In genomic region chr1:72373648-72374047, GRCm38 (mm10) we compare ENCODE assay signal across 28 mouse cellular contexts.
DNase-seq lines count a peak whose midpoint lies in the region; ATAC-seq and TF ChIP-seq lines count a peak whose summit lies in the region.
"Had no signal": no experiment of that assay in that cellular context is flagged by ENCODE, and none has a peak within 500 bp of the region (broad histone marks: within the 10 kb centered on the region; RNA-seq: fewer than 3 reads in every experiment).

No protein-coding gene starts in this region.

- no peaks in the 10 kb centered on the region for H3K27me3 ChIP-seq in forebrain, postnatal 0 days (ENCODE audit: insufficient read depth, low read length)
- no peaks in the 10 kb centered on the region for H3K27me3 ChIP-seq in forebrain, embryonic 14.5 days (replicated peaks; ENCODE audit: control insufficient read depth, insufficient read depth, low read length)
- H3K27me3 ChIP-seq in hindbrain, embryonic 15.5 days = no peaks in the 10 kb centered on the region
- no peaks in the 10 kb centered on the region for H3K27me3 ChIP-seq in hindbrain, postnatal 0 days (ENCODE audit: insufficient read depth, low read length)
- H3K27me3 ChIP-seq in neural tube, embryonic 14.5 days (ENCODE audit: control insufficient read depth, insufficient read depth, low read length) = no peaks in the 10 kb centered on the region
- H3K27me3 ChIP-seq: embryonic facial prominence, embryonic 13.5 days; heart, embryonic 12.5 days; heart, embryonic 15.5 days; intestine, embryonic 15.5 days had no signal

- no peaks in the 10 kb centered on the region for H3K36me3 ChIP-seq in forebrain, postnatal 0 days (ENCODE audit: insufficient read depth)
- H3K36me3 ChIP-seq in forebrain, embryonic 14.5 days (ENCODE audit: control insufficient read depth, insufficient read depth, low read length) = no peaks in the 10 kb centered on the region
- no peaks in the 10 kb centered on the region for H3K36me3 ChIP-seq in hindbrain, embryonic 15.5 days
- no peaks in the 10 kb centered on the region for H3K36me3 ChIP-seq in hindbrain, postnatal 0 days (ENCODE audit: insufficient read depth, low read length)
- no peaks in the 10 kb centered on the region for H3K36me3 ChIP-seq in neural tube, embryonic 14.5 days (ENCODE audit: control insufficient read depth, insufficient read depth, low read length)
- H3K36me3 ChIP-seq: heart, embryonic 15.5 days had no signal

- ATAC-seq in forebrain, postnatal 0 days = no peak
- no peak for ATAC-seq in forebrain, embryonic 14.5 days
- ATAC-seq in hindbrain, embryonic 15.5 days (ENCODE audit: low FRiP score, low read depth) = 0 out of 2 replicates have a peak, but pooled peaks have one; percentile 37
- no peak for ATAC-seq in hindbrain, postnatal 0 days
- 0 out of 2 replicates have a peak, but pooled peaks have one; percentile 32 for ATAC-seq in neural tube, embryonic 14.5 days (ENCODE audit: low read depth)
- ATAC-seq: CD4-positive, CD25-positive, alpha-beta regulatory T cell, adult 4 months; intestine, embryonic 15.5 days had no signal

- H3K4me1 ChIP-seq in forebrain, postnatal 0 days (ENCODE audit: insufficient read depth) = 0 out of 2 replicates have a peak, but pooled peaks cover 9% of the 10 kb centered on the region
- H3K4me1 ChIP-seq in forebrain, embryonic 14.5 days (ENCODE audit: control insufficient read depth, insufficient read depth, low read length) = no peaks in the 10 kb centered on the region
- H3K4me1 ChIP-seq in hindbrain, embryonic 15.5 days (replicated peaks) = peaks cover 8% of the 10 kb centered on the region; the same call in 1 of the 2 replicates
- H3K4me1 ChIP-seq in hindbrain, postnatal 0 days (ENCODE audit: insufficient read depth, low read length) = no peaks in the 10 kb centered on the region
- no peaks in the 10 kb centered on the region for H3K4me1 ChIP-seq in neural tube, embryonic 14.5 days (ENCODE audit: control insufficient read depth, insufficient read depth, low read length)
- H3K4me1 ChIP-seq: embryonic facial prominence, embryonic 10.5 days; embryonic facial prominence, embryonic 13.5 days; heart, embryonic 12.5 days; heart, embryonic 15.5 days; hindbrain, embryonic 10.5 days; intestine, embryonic 15.5 days had no signal

- no peak for TF ChIP-seq POLR2A in brain, embryonic 14.5 days (IDR thresholded peaks at IDR 0.05; ENCODE audit: borderline replicate concordance, extremely low read depth, insufficient read depth, insufficient read length, poor library complexity, severe bottlenecking)

- no peak overlapping the region for H3K4me3 ChIP-seq in forebrain, postnatal 0 days (ENCODE audit: low read depth, low read length)
- H3K4me3 ChIP-seq in forebrain, embryonic 14.5 days (ENCODE audit: low read depth, low read length) = no peak overlapping the region
- no peak overlapping the region for H3K4me3 ChIP-seq in hindbrain, embryonic 15.5 days
- H3K4me3 ChIP-seq in hindbrain, postnatal 0 days (ENCODE audit: low read length) = no peak overlapping the region
- H3K4me3 ChIP-seq in neural tube, embryonic 14.5 days (ENCODE audit: low read depth, low read length) = no peak overlapping the region
- H3K4me3 ChIP-seq: embryonic facial prominence, embryonic 10.5 days; embryonic facial prominence, embryonic 13.5 days; erythroblast, embryonic 14.5 days; heart, embryonic 12.5 days; heart, embryonic 15.5 days; hindbrain, embryonic 10.5 days; intestine, embryonic 15.5 days had no signal

- H3K4me2 ChIP-seq in forebrain, postnatal 0 days (ENCODE audit: low read depth) = no peak overlapping the region
- no peak overlapping the region for H3K4me2 ChIP-seq in forebrain, embryonic 14.5 days (ENCODE audit: low read length)
- H3K4me2 ChIP-seq in hindbrain, embryonic 15.5 days = no peak overlapping the region
- no peak overlapping the region for H3K4me2 ChIP-seq in hindbrain, postnatal 0 days (ENCODE audit: low read depth, low read length)
- H3K4me2 ChIP-seq in neural tube, embryonic 14.5 days (ENCODE audit: low read depth, low read length) = no peak overlapping the region
- H3K4me2 ChIP-seq: embryonic facial prominence, embryonic 13.5 days; heart, embryonic 12.5 days; heart, embryonic 15.5 days; intestine, embryonic 15.5 days had no signal

- WGBS in forebrain, postnatal 0 days = 19% methylated on average over 6 of the region's 6 CpGs
- WGBS in forebrain, embryonic 14.5 days = 11% methylated on average over 6 of the region's 6 CpGs
- whole genome bisulfite sequencing in hindbrain, embryonic 15.5 days = 55% methylated on average over 6 of the region's 6 CpGs
- WGBS in hindbrain, postnatal 0 days = 68% methylated on average over 6 of the region's 6 CpGs
- 20% methylated on average over 6 of the region's 6 CpGs for WGBS in neural tube, embryonic 14.5 days

- TF ChIP-seq CTCF in forebrain, postnatal 0 days (IDR thresholded peaks at IDR 0.05; ENCODE audit: low read depth) = no peak
- TF ChIP-seq CTCF in hindbrain, postnatal 0 days (IDR thresholded peaks at IDR 0.05; ENCODE audit: low read depth) = no peak
- no peak for TF ChIP-seq CTCF in brain, embryonic 14.5 days (IDR thresholded peaks at IDR 0.05; ENCODE audit: borderline replicate concordance, extremely low read depth, insufficient read depth, insufficient read length)

- H3K27ac ChIP-seq in forebrain, postnatal 0 days (ENCODE audit: low read depth, low read length) = peak overlapping the region; percentile 36
- H3K27ac ChIP-seq in forebrain, embryonic 14.5 days (ENCODE audit: low read depth, low read length) = no peak overlapping the region
- peak overlapping the region; percentile 48; the same call in 1 of the 2 replicates for H3K27ac ChIP-seq in hindbrain, embryonic 15.5 days (replicated peaks)
- H3K27ac ChIP-seq in hindbrain, postnatal 0 days = no peak overlapping the region
- 0 out of 2 replicates have a peak overlapping the region, but pooled peaks have one; percentile 16 for H3K27ac ChIP-seq in neural tube, embryonic 14.5 days (ENCODE audit: low read depth, low read length)
- H3K27ac ChIP-seq: embryonic facial prominence, embryonic 10.5 days; embryonic facial prominence, embryonic 13.5 days; heart, embryonic 15.5 days; hindbrain, embryonic 10.5 days; intestine, embryonic 15.5 days had no signal

- 0 out of 2 replicates have a peak, but pooled peaks cover 3% of the 10 kb centered on the region for H3K9me3 ChIP-seq in forebrain, postnatal 0 days (ENCODE audit: low read length)
- no peaks in the 10 kb centered on the region for H3K9me3 ChIP-seq in forebrain, embryonic 14.5 days (replicated peaks; ENCODE audit: control insufficient read depth, low read length)
- no peaks in the 10 kb centered on the region for H3K9me3 ChIP-seq in hindbrain, embryonic 15.5 days
- no peaks in the 10 kb centered on the region for H3K9me3 ChIP-seq in hindbrain, postnatal 0 days (ENCODE audit: low read length)
- no peaks in the 10 kb centered on the region for H3K9me3 ChIP-seq in neural tube, embryonic 14.5 days (ENCODE audit: control insufficient read depth, low read length)
- H3K9me3 ChIP-seq: embryonic facial prominence, embryonic 10.5 days; embryonic facial prominence, embryonic 13.5 days; heart, embryonic 15.5 days; hindbrain, embryonic 10.5 days; intestine, embryonic 15.5 days had no signal

- no peak overlapping the region for H3K9ac ChIP-seq in forebrain, postnatal 0 days
- no peak overlapping the region for H3K9ac ChIP-seq in forebrain, embryonic 14.5 days (ENCODE audit: low read length)
- no peak overlapping the region for H3K9ac ChIP-seq in hindbrain, embryonic 15.5 days
- no peak overlapping the region for H3K9ac ChIP-seq in hindbrain, postnatal 0 days (replicated peaks; ENCODE audit: low read length)
- H3K9ac ChIP-seq in neural tube, embryonic 14.5 days (replicated peaks; ENCODE audit: low read depth, low read length) = no peak overlapping the region
- H3K9ac ChIP-seq: embryonic facial prominence, embryonic 13.5 days; heart, embryonic 12.5 days; heart, embryonic 15.5 days; intestine, embryonic 15.5 days had no signal

- DNase-seq in forebrain, postnatal 0 days = no peak
- no peak for DNase-seq in forebrain, embryonic 14.5 days (ENCODE audit: low spot score)
- DNase-seq in hindbrain, postnatal 0 days (ENCODE audit: low spot score) = no peak
- peak; percentile 30 for DNase-seq in brain, embryonic 14.5 days (ENCODE audit: low read depth)
- no peak for DNase-seq in adrenal gland, adult 2 months
- DNase-seq: adrenal gland, adult 8-10 months; adrenal gland, postnatal 25 days; cerebellum, adult 11 months; cerebellum, adult 2 months; cerebellum, adult 9-11 months; cerebellum, postnatal 25 days; embryo, embryonic 11 days; gastrocnemius, postnatal 25 days; heart, adult 18-20 months; heart, postnatal 10 days; heart, postnatal 36 days; kidney, adult 11 months; kidney, adult 8-10 months had no signal

Comparison
In these comparisons a context has a peak if more than half of its experiments do, and no peak if none do; other contexts are left out.
1. ATAC-seq: peak in hindbrain, embryonic 15.5 days (single experiment) and neural tube, embryonic 14.5 days (single experiment); none in forebrain, postnatal 0 days (single experiment), forebrain, embryonic 14.5 days (single experiment) and hindbrain, postnatal 0 days (single experiment).
2. H3K27ac ChIP-seq: peak in forebrain, postnatal 0 days (single experiment), hindbrain, embryonic 15.5 days (single experiment) and neural tube, embryonic 14.5 days (single experiment); none in forebrain, embryonic 14.5 days (single experiment) and hindbrain, postnatal 0 days (single experiment).